Mouse (Mus musculus): ENCODE measurements at regions not wholly inside any gene's neighbourhood (a gene's known extent, or its start where the extent isn't known, plus 50 kb on each side); places are given as distances from the start of the nearest gene placed in this dataset.
"Not testable (repeated sequence)": the region's sequence is repeated elsewhere in the genome, so short reads cannot be mapped to it uniquely, and the experiment has no call there.

DNA sequence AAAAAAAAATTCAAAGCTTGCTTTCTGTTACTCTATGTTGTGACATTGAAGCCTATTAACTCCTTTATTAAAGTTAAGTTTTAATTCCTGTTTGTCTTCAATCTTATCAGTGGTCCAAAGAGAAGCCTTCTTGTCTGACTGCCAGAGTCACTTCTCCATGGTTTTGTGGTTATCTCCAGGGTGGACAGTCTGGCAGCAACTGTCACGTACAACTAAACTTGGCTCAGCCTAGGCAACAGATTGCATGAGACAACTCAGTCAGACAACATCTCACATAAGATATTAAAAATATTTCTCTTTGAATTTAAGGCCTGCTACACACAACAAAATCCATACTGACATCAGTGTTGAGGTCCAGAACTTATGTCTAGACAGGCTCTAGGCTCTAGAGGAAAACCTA lies 406.7 kb upstream of the Slc39a10 start:
- DNase-seq (ENCODE audit: low spot score): no peak

DNA sequence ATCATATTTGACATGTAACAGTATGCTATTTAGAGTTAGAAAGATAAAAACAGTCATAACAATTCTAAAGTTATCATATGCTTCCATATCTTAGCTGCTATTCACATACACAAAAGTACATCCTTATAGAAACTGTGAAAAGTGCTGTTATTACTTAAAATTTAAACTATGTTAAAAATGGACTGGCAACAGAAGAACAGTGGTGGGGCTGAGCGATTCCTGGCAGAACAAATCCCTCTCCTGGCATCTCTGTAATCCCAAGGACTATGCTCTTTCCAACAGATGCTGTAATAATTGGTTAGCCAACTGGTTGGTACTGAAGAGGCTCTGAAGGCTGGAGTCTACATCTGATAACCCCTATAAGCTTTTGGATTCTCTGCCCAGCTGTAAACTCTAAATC lies 393.0 kb upstream of the Slc39a10 start:
- DNase-seq (ENCODE audit: low spot score): no peak

DNA sequence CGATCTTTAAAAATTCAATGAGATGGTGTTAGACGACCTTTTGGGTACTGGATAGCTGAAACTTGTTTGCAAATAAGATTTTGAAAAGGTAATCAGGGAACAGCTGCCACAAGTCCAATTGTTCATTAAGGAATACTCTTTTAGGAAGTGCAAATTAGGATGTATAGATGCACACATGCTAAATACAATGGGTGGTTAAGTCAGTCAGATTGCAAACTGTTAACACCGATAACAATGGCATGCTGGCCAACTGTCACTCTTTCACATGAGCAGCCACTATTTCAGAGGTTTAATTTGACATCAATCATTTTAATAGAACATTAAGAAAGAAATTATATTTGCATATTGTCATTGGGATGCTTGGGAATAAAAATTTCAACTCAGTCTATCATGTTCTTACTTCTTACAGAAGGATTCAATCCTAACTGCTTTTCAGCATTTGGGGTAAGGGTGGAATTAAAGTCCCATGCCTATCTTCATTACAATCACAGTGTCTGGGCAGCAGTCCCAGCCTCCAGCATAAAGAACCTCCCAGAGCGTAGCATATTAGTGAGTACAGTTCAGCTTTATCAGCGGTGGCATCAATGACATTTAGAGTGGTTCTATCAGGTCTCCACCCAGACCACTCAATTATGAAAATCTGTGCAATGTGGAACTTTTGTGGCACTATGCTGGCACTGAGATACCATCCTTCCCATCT lies 385.8 kb upstream of the Slc39a10 start:
- no peak for DNase-seq (ENCODE audit: low spot score)

GRCm38 (mm10) chr1:47277839-47278238 lies 385.2 kb upstream of the Slc39a10 start:
- no peak for DNase-seq (ENCODE audit: low spot score)

GRCm38 (mm10) chr1:47272131-47272530 lies 379.5 kb upstream of the Slc39a10 start:
- no peak for DNase-seq (ENCODE audit: low spot score)

DNA sequence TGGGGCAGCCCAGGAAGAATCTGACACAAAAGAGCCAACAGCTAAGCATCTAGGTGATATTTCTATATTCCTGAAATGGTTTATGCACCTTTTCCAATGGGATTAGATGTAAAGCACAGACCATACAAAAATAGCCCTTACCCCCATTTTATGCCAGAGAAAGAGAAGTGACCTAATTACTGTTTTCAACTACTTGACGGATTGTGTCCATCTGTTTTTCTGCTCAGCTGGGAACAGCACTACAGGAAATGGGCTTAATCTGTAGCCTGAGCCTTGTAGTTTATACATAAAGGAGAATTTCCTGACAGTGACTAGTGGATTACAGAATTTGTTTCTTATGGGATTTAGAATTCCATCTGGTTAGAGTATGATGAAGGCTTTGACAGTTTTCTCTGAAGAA lies 371.0 kb upstream of the Slc39a10 start:
- DNase-seq (ENCODE audit: low spot score): no peak

DNA sequence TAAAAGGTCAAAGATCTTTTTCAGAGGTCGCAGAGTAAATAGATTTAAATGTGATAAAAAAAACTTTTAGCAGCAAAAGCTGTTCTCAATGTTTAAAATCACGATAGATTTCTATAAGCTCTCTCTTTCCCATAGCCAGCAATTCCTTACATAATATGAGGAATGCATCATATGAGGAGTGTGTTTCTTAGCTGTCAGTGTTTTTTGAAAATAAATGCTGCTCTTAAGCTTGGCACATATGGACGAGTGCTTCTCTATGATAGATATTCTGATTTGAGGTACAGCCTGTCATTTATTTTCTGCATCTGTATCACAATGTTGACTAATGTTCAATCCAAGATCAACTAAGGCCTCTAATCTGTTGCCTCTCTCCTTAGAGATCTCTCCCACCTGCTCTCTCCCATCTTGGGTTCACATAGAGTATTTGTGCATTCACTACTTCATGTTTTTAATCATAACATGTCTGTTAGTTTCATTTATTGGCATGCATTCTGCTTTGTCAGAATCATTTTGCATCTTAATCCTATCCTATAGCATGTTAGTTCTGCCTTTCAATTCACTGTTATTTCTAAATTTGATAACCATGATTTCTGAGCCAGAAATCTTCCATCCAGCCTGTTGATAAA lies 369.0 kb upstream of the Slc39a10 start:
- no peak for DNase-seq (ENCODE audit: low spot score)

DNA sequence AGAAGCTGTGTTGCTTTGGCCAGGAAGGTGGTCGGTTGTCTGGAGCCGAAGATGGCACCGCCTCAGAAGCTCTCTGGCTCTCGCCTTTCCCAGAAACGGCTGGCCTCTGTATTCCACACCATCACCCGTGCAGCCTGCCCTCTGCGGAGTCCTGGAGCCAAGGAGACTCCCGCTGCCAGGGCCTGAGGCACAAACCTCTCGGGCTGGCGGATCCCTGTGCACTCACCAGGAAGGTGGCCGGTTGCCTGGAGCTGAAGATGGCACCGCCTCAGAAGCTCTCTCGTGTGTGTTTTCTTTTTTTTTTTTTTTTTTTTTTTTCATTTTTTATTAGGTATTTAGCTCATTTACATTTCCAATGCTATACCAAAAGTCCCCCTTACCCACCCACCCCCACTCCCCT lies 358.1 kb upstream of the Slc39a10 start:
- not testable (repeated sequence) for DNase-seq (ENCODE audit: low spot score)

- DNase-seq (ENCODE audit: low spot score): no peak
These were observed 324.4 kb upstream of the Slc39a10 start for GRCm38 (mm10) chr1:47217088-47217487.

DNA sequence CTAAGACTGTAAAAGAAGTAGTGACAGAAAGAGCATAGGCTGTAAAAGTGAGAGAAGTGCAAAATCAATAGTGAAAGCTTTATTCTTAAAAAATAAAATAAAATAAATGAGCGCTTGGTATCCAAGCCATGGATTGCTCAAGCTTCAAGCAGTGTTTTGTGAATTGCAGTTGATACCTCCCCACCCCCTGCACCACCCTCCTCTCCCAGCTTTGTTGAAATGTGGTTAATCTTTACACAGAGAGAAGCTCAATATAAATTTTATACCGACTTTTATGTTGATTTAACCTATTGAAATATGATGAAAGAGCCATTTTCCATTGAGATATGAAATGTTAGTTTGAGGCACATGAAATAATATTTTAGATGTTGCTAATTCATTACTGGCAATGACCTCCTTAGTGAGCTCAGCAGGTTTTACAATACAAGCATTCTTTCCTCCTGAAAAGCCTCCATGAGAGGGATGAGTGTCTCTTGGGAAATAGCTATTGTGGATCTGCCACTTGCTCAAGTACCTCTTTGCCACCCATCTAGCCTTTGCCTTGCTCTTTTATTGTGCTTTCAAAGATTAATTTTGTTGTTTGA lies 323.9 kb upstream of the Slc39a10 start:
- no peak for DNase-seq (ENCODE audit: low spot score)

GRCm38 (mm10) chr1:47213476-47213875 lies 320.8 kb upstream of the Slc39a10 start:
- no peak for DNase-seq (ENCODE audit: low spot score)

- DNase-seq (ENCODE audit: low spot score): no peak
These were observed 300.3 kb upstream of the Slc39a10 start for GRCm38 (mm10) chr1:47193001-47193400.

- DNase-seq (ENCODE audit: low spot score): no peak
These were observed 271.8 kb upstream of the Slc39a10 start for GRCm38 (mm10) chr1:47164417-47164816.

DNA sequence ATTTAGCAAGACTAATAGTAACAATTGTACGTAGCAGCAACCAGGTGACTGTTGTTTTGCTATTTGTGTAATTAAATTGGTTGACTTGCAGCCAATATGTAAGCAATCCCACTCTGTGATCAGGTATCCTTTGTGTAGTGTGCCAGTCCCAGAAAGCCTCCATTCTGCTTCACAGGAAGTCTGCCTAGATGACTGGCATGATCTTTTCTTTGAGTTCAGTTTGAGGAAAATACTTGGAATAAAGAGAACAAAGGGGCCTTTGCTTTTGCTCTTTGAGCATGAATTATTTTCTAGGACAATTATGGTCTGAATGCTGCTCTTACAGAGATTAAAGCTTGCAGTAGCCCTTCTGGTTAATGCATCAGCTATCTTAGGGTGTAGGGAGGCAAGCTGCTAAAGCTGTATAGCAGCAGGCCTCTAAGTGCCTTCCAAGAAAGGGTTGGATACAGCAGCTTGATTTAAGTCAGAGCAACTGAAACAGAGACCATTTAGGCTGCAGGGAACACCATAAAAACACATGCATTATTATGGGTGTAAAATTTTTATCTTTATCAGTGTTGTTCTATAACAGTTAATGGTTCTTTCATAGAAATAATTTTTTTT lies 271.3 kb upstream of the Slc39a10 start:
- DNase-seq (ENCODE audit: low spot score): no peak

GRCm38 (mm10) chr1:47130031-47130430 lies 237.4 kb upstream of the Slc39a10 start:
- DNase-seq (ENCODE audit: low spot score): not testable (repeated sequence)

GRCm38 (mm10) chr1:47119636-47120035 lies 227.0 kb upstream of the Slc39a10 start:
- no peak for DNase-seq (ENCODE audit: low spot score)

DNA sequence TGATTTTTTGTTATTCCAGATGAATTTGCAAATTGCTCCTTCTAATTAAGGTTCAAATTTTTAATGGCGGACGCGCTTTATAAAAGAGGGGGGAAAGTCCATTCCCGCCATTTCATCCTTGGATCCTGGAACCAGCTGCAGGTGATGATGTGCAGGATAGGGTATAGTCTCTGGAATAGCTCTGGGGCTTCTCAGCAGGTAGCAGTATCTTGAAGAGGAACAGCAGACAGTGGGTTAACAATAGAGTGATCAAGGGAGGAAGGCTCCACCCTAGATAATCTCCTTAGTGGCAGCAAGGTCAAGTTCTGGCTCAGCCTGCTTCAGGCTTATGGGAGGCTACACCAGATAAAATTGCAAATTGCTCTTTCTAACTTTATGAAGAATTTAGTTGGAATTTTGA lies 224.0 kb upstream of the Slc39a10 start:
- DNase-seq (ENCODE audit: low spot score): not testable (repeated sequence)

DNA sequence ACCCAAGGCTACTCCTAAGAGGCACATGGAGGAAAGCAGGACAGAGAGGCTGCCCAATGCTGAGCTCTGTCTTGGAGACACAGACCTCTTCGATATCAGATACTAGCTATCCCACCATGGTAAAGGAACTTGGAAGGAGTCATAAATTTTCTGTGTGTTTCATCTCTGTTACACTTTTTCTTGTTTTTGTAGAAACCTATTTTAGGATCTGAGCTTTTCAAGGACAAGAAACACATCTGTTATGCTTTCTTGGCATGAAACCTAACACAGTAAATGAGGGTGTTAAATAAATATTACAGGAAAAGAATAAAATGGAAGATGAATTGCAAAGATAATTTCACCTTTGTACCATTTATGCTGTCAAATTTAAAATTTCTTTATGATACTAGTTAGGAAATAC lies 219.8 kb upstream of the Slc39a10 start:
- no peak for DNase-seq (ENCODE audit: low spot score)

GRCm38 (mm10) chr1:47104055-47104454 lies 211.4 kb upstream of the Slc39a10 start:
- no peak for DNase-seq (ENCODE audit: low spot score)

- DNase-seq (ENCODE audit: low spot score): no peak
These were observed 210.8 kb upstream of the Slc39a10 start for GRCm38 (mm10) chr1:47103321-47103988.

- DNase-seq (ENCODE audit: low spot score): no peak
These were observed 204.7 kb upstream of the Slc39a10 start for GRCm38 (mm10) chr1:47097084-47097996.
